Mouse (Mus musculus): Measurements from ENCODE around the gene Scn10a. TPM values are rescaled to one million over a fixed set of nuclear protein-coding genes. Genes with fewer than 3 reads are reported as not detected.

Scn10a gene
- polyA plus RNA-seq, 1 experiment from 2014 or later: 0.03 TPM

- no peak overlapping the region for H3K4me3 ChIP-seq (ENCODE audit: low read depth, low read length)
- peaks cover 12% of the 10 kb centered on the region for H3K4me1 ChIP-seq (ENCODE audit: control insufficient read depth, insufficient read depth, low read length)
- no peak; the same call in 1 of the 2 replicates for ATAC-seq (ENCODE audit: low read depth)
Observed at GRCm38 (mm10) chr9:119631393-119631898, 87.7 kb downstream of the Scn10a start.

GRCm38 (mm10) chr9:119628690-119629268, 90.3 kb downstream of the Scn10a start:
- no peak overlapping the region for H3K27ac ChIP-seq (ENCODE audit: low read depth, low read length)
- H3K9me3 ChIP-seq (ENCODE audit: control insufficient read depth, low read length): no peaks in the 10 kb centered on the region
- no peak overlapping the region for H3K4me2 ChIP-seq (ENCODE audit: low read depth, low read length)
- no peaks in the 10 kb centered on the region for H3K36me3 ChIP-seq (ENCODE audit: control insufficient read depth, insufficient read depth, low read length)
- H3K27me3 ChIP-seq (ENCODE audit: control insufficient read depth, insufficient read depth, low read length): no peaks in the 10 kb centered on the region
- WGBS: 46% methylated on average over 8 of the region's 8 CpGs
- H3K4me3 ChIP-seq (ENCODE audit: low read depth, low read length): no peak overlapping the region
- H3K4me1 ChIP-seq (ENCODE audit: control insufficient read depth, insufficient read depth, low read length): peaks cover 12% of the 10 kb centered on the region
- no peak overlapping the region for H3K9ac ChIP-seq (replicated peaks; ENCODE audit: low read depth, low read length)
- ATAC-seq (ENCODE audit: low read depth): no peak

More at GRCm38 (mm10) chr9:119631393-119631898, 87.7 kb downstream of the Scn10a start:
- Histone ChIP-seq H3K9me3 (ENCODE audit: control insufficient read depth, low read length) (no peaks in the 10 kb centered on the region), H3K36me3 (ENCODE audit: control insufficient read depth, insufficient read depth, low read length) (no peaks in the 10 kb centered on the region), H3K4me2 (ENCODE audit: low read depth, low read length) (no peak overlapping the region), H3K27me3 (ENCODE audit: control insufficient read depth, insufficient read depth, low read length) (no peaks in the 10 kb centered on the region), H3K9ac (replicated peaks; ENCODE audit: low read depth, low read length) (no peak overlapping the region), H3K27ac (ENCODE audit: low read depth, low read length) (peak overlapping the region; percentile 55)
- 53% methylated on average over 13 of the region's 13 CpGs for WGBS

- Histone ChIP-seq H3K27ac (ENCODE audit: low read depth, low read length) (no peak overlapping the region), H3K4me2 (ENCODE audit: low read depth, low read length) (no peak overlapping the region), H3K4me1 (ENCODE audit: control insufficient read depth, insufficient read depth, low read length) (peaks cover 8% of the 10 kb centered on the region; the same call in 1 of the 2 replicates), H3K36me3 (ENCODE audit: control insufficient read depth, insufficient read depth, low read length) (no peaks in the 10 kb centered on the region), H3K27me3 (ENCODE audit: control insufficient read depth, insufficient read depth, low read length) (no peaks in the 10 kb centered on the region), H3K9ac (replicated peaks; ENCODE audit: low read depth, low read length) (no peak overlapping the region), H3K4me3 (ENCODE audit: low read depth, low read length) (no peak overlapping the region), H3K9me3 (ENCODE audit: control insufficient read depth, low read length) (no peaks in the 10 kb centered on the region)
- ATAC-seq (ENCODE audit: low read depth): no peak
- 85% methylated on average over 6 of the region's 6 CpGs for WGBS
Observed at GRCm38 (mm10) chr9:119627227-119627626, 91.9 kb downstream of the Scn10a start.

GRCm38 (mm10) chr9:119624151-119624550, 95.0 kb downstream of the Scn10a start:
- no peak overlapping the region for H3K27ac ChIP-seq (ENCODE audit: low read depth, low read length)
- no peak overlapping the region for H3K4me2 ChIP-seq (ENCODE audit: low read depth, low read length)
- no peak overlapping the region for H3K4me3 ChIP-seq (ENCODE audit: low read depth, low read length)
- no peak overlapping the region for H3K9ac ChIP-seq (replicated peaks; ENCODE audit: low read depth, low read length)
- ATAC-seq (ENCODE audit: low read depth): no peak
- no peaks in the 10 kb centered on the region for H3K36me3 ChIP-seq (ENCODE audit: control insufficient read depth, insufficient read depth, low read length)
- 93% methylated on average over 4 of the region's 4 CpGs for WGBS
- no peaks in the 10 kb centered on the region for H3K27me3 ChIP-seq (ENCODE audit: control insufficient read depth, insufficient read depth, low read length)
- H3K9me3 ChIP-seq (ENCODE audit: control insufficient read depth, low read length): no peaks in the 10 kb centered on the region
- H3K4me1 ChIP-seq (ENCODE audit: control insufficient read depth, insufficient read depth, low read length): no peaks in the 10 kb centered on the region

GRCm38 (mm10) chr9:119614798-119615197, 104.3 kb downstream of the Scn10a start:
- no peak overlapping the region for H3K27ac ChIP-seq (ENCODE audit: low read depth, low read length)
- no peak overlapping the region for H3K4me2 ChIP-seq (ENCODE audit: low read depth, low read length)
- H3K4me1 ChIP-seq (ENCODE audit: control insufficient read depth, insufficient read depth, low read length): no peaks in the 10 kb centered on the region
- H3K9ac ChIP-seq (replicated peaks; ENCODE audit: low read depth, low read length): no peak overlapping the region
- no peaks in the 10 kb centered on the region for H3K36me3 ChIP-seq (ENCODE audit: control insufficient read depth, insufficient read depth, low read length)
- H3K27me3 ChIP-seq (ENCODE audit: control insufficient read depth, insufficient read depth, low read length): no peaks in the 10 kb centered on the region
- ATAC-seq (ENCODE audit: low read depth): no peak
- 85% methylated on average over 6 of the region's 6 CpGs for WGBS
- no peak overlapping the region for H3K4me3 ChIP-seq (ENCODE audit: low read depth, low read length)
- no peaks in the 10 kb centered on the region for H3K9me3 ChIP-seq (ENCODE audit: control insufficient read depth, low read length)

- H3K4me3 ChIP-seq (ENCODE audit: low read depth, low read length): no peak overlapping the region
- ATAC-seq (ENCODE audit: low read depth): no peak
- no peaks in the 10 kb centered on the region for H3K4me1 ChIP-seq (ENCODE audit: control insufficient read depth, insufficient read depth, low read length)
- no peaks in the 10 kb centered on the region for H3K36me3 ChIP-seq (ENCODE audit: control insufficient read depth, insufficient read depth, low read length)
- no peaks in the 10 kb centered on the region for H3K9me3 ChIP-seq (ENCODE audit: control insufficient read depth, low read length)
- H3K27me3 ChIP-seq (ENCODE audit: control insufficient read depth, insufficient read depth, low read length): no peaks in the 10 kb centered on the region
- no peak overlapping the region for H3K9ac ChIP-seq (replicated peaks; ENCODE audit: low read depth, low read length)
- H3K4me2 ChIP-seq (ENCODE audit: low read depth, low read length): no peak overlapping the region
- 90% methylated on average over 7 of the region's 7 CpGs for WGBS
- H3K27ac ChIP-seq (ENCODE audit: low read depth, low read length): no peak overlapping the region
Observed at GRCm38 (mm10) chr9:119610563-119611166, 108.5 kb downstream of the Scn10a start.

GRCm38 (mm10) chr9:119606906-119607305, 112.2 kb downstream of the Scn10a start:
- Histone ChIP-seq H3K27me3 (ENCODE audit: control insufficient read depth, insufficient read depth, low read length) (no peaks in the 10 kb centered on the region), H3K4me2 (ENCODE audit: low read depth, low read length) (no peak overlapping the region), H3K36me3 (ENCODE audit: control insufficient read depth, insufficient read depth, low read length) (no peaks in the 10 kb centered on the region), H3K4me1 (ENCODE audit: control insufficient read depth, insufficient read depth, low read length) (no peaks in the 10 kb centered on the region), H3K9me3 (ENCODE audit: control insufficient read depth, low read length) (no peaks in the 10 kb centered on the region), H3K4me3 (ENCODE audit: low read depth, low read length) (no peak overlapping the region), H3K9ac (replicated peaks; ENCODE audit: low read depth, low read length) (no peak overlapping the region), H3K27ac (ENCODE audit: low read depth, low read length) (no peak overlapping the region)
- ATAC-seq (ENCODE audit: low read depth): no peak
- 87% methylated on average over 5 of the region's 5 CpGs for WGBS

GRCm38 (mm10) chr9:119604607-119605006, 114.5 kb downstream of the Scn10a start:
- no peaks in the 10 kb centered on the region for H3K36me3 ChIP-seq (ENCODE audit: control insufficient read depth, insufficient read depth, low read length)
- ATAC-seq (ENCODE audit: low read depth): no peak

GRCm38 (mm10) chr9:119598501-119598900, 120.6 kb downstream of the Scn10a start:
- WGBS: 94% methylated on average over 10 of the region's 10 CpGs
- no peaks in the 10 kb centered on the region for H3K27me3 ChIP-seq (ENCODE audit: control insufficient read depth, insufficient read depth, low read length)
- H3K9me3 ChIP-seq (ENCODE audit: control insufficient read depth, low read length): no peaks in the 10 kb centered on the region
- no peak overlapping the region for H3K27ac ChIP-seq (ENCODE audit: low read depth, low read length)
- no peaks in the 10 kb centered on the region for H3K36me3 ChIP-seq (ENCODE audit: control insufficient read depth, insufficient read depth, low read length)
- no peak overlapping the region for H3K4me3 ChIP-seq (ENCODE audit: low read depth, low read length)
- no peak overlapping the region for H3K9ac ChIP-seq (replicated peaks; ENCODE audit: low read depth, low read length)
- no peak overlapping the region for H3K4me2 ChIP-seq (ENCODE audit: low read depth, low read length)
- ATAC-seq (ENCODE audit: low read depth): no peak
- H3K4me1 ChIP-seq (ENCODE audit: control insufficient read depth, insufficient read depth, low read length): no peaks in the 10 kb centered on the region

More at GRCm38 (mm10) chr9:119604607-119605006, 114.5 kb downstream of the Scn10a start:
- H3K27me3 ChIP-seq (ENCODE audit: control insufficient read depth, insufficient read depth, low read length): no peaks in the 10 kb centered on the region
- no peak overlapping the region for H3K4me2 ChIP-seq (ENCODE audit: low read depth, low read length)
- H3K9ac ChIP-seq (replicated peaks; ENCODE audit: low read depth, low read length): no peak overlapping the region
- no peak overlapping the region for H3K4me3 ChIP-seq (ENCODE audit: low read depth, low read length)
- no peaks in the 10 kb centered on the region for H3K4me1 ChIP-seq (ENCODE audit: control insufficient read depth, insufficient read depth, low read length)
- WGBS: 82% methylated on average over 8 of the region's 8 CpGs
- H3K9me3 ChIP-seq (ENCODE audit: control insufficient read depth, low read length): no peaks in the 10 kb centered on the region
- no peak overlapping the region for H3K27ac ChIP-seq (ENCODE audit: low read depth, low read length)
